Mouse (Mus musculus): ENCODE measurements at regions not wholly inside any gene's neighbourhood (a gene's known extent, or its start where the extent isn't known, plus 50 kb on each side); places are given as distances from the start of the nearest gene placed in this dataset.

- Histone ChIP-seq H3K4me2 (peak overlapping the region; percentile 61), H3K9ac (no peak overlapping the region), H3K9me3 (no peaks in the 10 kb centered on the region), H3K4me3 (peak overlapping the region; percentile 30; the same call in 1 of the 2 replicates), H3K36me3 (no peaks in the 10 kb centered on the region), H3K27ac (replicated peaks) (peak overlapping the region; percentile 86), H3K27me3 (replicated peaks) (no peaks in the 10 kb centered on the region), H3K4me1 (peaks cover 44% of the 10 kb centered on the region)
- no peak for ATAC-seq (ENCODE audit: extremely low read depth, insufficient number of reproducible peaks, low FRiP score, low TSS enrichment)
- 59% methylated on average over 6 of the region's 6 CpGs for WGBS
Measured at GRCm38 (mm10) chr7:90030486-90031250, 49.9 kb upstream of the Eed start.

DNA sequence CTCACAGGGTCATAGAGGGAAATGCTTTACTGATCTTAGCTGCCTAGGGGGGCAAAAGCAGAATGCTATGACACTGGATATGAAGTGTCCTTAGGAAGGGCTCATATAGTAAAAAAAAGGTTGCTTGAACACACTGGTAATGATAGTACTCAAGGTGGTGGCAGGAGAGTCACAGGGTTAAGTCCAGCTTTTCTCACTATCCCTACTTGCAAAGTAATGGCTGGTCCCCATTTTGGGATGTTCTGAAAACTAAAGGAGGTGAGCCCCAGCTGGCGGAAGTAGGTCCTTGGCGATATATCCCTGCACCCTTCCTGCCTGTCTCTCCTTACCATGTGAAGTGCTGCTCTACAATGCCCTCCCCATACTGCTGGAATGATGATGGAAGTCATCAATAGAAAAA lies 52.3 kb upstream of the Eed start:
- H3K9ac ChIP-seq: no peak overlapping the region
- no peaks in the 10 kb centered on the region for H3K36me3 ChIP-seq
- peaks cover 45% of the 10 kb centered on the region for H3K4me1 ChIP-seq
- ATAC-seq (ENCODE audit: extremely low read depth, insufficient number of reproducible peaks, low FRiP score, low TSS enrichment): no peak
- H3K4me2 ChIP-seq: no peak overlapping the region
- 88% methylated on average over 2 of the region's 2 CpGs for WGBS
- H3K27ac ChIP-seq (replicated peaks): peak overlapping the region; percentile 63
- no peaks in the 10 kb centered on the region for H3K9me3 ChIP-seq
- no peaks in the 10 kb centered on the region for H3K27me3 ChIP-seq (replicated peaks)
- no peak overlapping the region for H3K4me3 ChIP-seq

DNA sequence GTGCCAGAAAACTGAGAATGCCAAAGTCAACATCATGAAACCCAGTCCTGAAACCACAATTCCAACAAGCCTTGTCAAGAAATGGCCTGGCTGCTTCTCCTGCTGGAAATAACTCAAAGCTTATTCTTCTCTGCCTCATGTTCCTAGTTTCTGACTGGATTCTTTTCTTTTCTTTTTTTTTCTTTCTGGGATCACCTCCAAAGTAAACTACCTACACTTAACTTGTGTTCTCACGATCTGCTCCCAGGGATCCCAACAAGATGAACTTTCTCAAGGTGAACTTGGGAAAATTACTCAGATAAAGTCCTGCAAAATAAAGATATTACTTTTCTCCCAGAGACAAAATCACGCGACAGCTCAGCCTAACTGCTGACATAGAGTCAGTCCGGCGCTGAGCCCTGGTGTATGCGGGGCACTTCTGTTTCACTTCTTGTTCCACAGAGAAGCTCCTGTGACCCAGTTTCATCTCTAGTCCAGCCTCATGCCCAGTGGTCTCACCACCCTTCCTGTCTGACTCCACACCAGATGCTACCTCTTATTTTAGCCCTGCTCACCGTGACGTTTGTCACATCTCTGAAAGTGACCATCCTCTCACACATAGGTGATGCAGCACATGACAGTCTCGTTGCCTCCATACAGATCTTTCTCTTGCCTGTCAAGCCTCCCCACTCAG lies 53.0 kb upstream of the Eed start:
- Histone ChIP-seq H3K27ac (replicated peaks) (peak overlapping the region; percentile 63), H3K4me1 (peaks cover 42% of the 10 kb centered on the region), H3K4me2 (no peak overlapping the region), H3K27me3 (replicated peaks) (no peaks in the 10 kb centered on the region), H3K4me3 (no peak overlapping the region), H3K36me3 (no peaks in the 10 kb centered on the region), H3K9ac (no peak overlapping the region), H3K9me3 (no peaks in the 10 kb centered on the region)
- WGBS: 60% methylated on average over 9 of the region's 9 CpGs
- no peak for ATAC-seq (ENCODE audit: extremely low read depth, insufficient number of reproducible peaks, low FRiP score, low TSS enrichment)

DNA sequence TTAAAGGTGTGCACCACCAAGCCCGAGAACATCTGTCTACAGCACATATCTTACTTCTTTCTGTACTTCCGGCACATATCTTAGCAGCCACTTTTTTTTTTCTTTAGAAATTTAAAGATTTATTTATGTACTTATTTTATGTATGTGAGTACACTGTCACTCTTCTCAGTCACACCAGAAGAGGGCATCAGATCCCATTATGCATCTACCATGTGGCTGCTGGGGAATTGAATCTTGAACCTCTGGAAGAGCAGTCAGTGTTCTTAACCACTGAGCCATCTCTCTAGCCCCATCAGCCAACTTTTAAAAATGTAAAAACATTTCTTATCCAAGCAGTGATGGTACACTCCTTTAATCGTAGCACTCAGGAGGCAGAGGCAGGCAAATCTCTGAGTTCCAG lies 53.7 kb upstream of the Eed start:
- Histone ChIP-seq H3K4me1 (peaks cover 35% of the 10 kb centered on the region), H3K27ac (replicated peaks) (peak overlapping the region; percentile 63), H3K9me3 (no peaks in the 10 kb centered on the region), H3K4me3 (no peak overlapping the region), H3K9ac (no peak overlapping the region), H3K36me3 (no peaks in the 10 kb centered on the region), H3K4me2 (no peak overlapping the region), H3K27me3 (replicated peaks) (no peaks in the 10 kb centered on the region)
- WGBS: 83% methylated on average over 3 of the region's 3 CpGs
- ATAC-seq (ENCODE audit: extremely low read depth, insufficient number of reproducible peaks, low FRiP score, low TSS enrichment): no peak

DNA sequence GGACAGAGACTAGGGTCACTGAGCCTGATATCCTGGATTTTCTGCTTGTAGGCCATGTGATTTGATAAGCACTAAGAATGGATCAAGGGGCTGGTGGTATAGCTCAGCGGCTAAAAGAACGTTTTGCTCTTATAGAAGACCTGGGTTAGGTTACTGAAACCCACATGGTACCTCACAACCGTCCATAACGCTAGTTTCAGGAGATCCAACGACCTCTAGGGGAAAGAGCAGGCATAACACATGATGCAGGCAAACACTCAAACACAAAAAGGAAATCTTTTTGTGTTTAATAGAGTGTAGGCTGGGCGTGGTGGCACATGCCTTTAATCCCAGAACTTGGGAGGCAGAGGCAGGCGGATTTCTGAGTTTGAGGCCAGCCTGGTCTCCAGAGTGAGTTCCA lies 54.6 kb upstream of the Eed start:
- Histone ChIP-seq H3K36me3 (no peaks in the 10 kb centered on the region), H3K27ac (replicated peaks) (no peak overlapping the region), H3K9ac (no peak overlapping the region), H3K9me3 (no peaks in the 10 kb centered on the region), H3K27me3 (replicated peaks) (no peaks in the 10 kb centered on the region), H3K4me2 (no peak overlapping the region), H3K4me3 (no peak overlapping the region), H3K4me1 (peaks cover 28% of the 10 kb centered on the region)
- no peak for ATAC-seq (ENCODE audit: extremely low read depth, insufficient number of reproducible peaks, low FRiP score, low TSS enrichment)
- 71% methylated on average over 7 of the region's 7 CpGs for WGBS

GRCm38 (mm10) chr7:90037736-90038135 lies 57.0 kb upstream of the Eed start:
- H3K27me3 ChIP-seq (replicated peaks): no peaks in the 10 kb centered on the region
- no peaks in the 10 kb centered on the region for H3K36me3 ChIP-seq
- no peak overlapping the region for H3K9ac ChIP-seq
- H3K4me1 ChIP-seq: peaks cover 38% of the 10 kb centered on the region
- WGBS: 91% methylated on average over 4 of the region's 4 CpGs
- no peak overlapping the region for H3K4me2 ChIP-seq
- no peaks in the 10 kb centered on the region for H3K9me3 ChIP-seq
- H3K27ac ChIP-seq (replicated peaks): no peak overlapping the region
- ATAC-seq (ENCODE audit: extremely low read depth, insufficient number of reproducible peaks, low FRiP score, low TSS enrichment): no peak
- no peak overlapping the region for H3K4me3 ChIP-seq

DNA sequence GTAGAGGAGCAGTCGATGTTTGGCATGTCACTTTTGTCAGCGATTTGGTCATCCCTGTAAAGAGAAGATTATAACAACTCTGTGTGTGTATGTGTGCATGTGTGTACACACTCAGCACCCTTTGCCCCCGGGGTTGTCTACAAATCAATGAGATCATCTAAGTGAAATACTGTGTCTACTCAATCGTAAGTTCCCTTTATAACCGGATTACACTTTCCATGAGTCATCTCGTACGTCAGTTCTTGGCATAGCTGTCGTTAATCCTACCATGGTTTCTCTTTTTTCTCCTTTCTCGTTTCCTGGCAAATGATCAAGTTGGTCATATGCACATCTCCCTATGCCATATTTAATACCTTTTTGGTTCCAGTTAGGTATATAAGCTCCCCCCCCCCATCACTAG lies 58.7 kb upstream of the Eed start:
- H3K4me3 ChIP-seq: no peak overlapping the region
- H3K9ac ChIP-seq: no peak overlapping the region
- no peaks in the 10 kb centered on the region for H3K36me3 ChIP-seq
- peaks cover 26% of the 10 kb centered on the region for H3K4me1 ChIP-seq
- no peak for ATAC-seq (ENCODE audit: extremely low read depth, insufficient number of reproducible peaks, low FRiP score, low TSS enrichment)
- 74% methylated on average over 9 of the region's 9 CpGs for WGBS
- no peaks in the 10 kb centered on the region for H3K9me3 ChIP-seq
- H3K27me3 ChIP-seq (replicated peaks): no peaks in the 10 kb centered on the region
- H3K27ac ChIP-seq (replicated peaks): no peak overlapping the region
- H3K4me2 ChIP-seq: no peak overlapping the region

- peaks cover 26% of the 10 kb centered on the region for H3K4me1 ChIP-seq
- H3K27me3 ChIP-seq (replicated peaks): no peaks in the 10 kb centered on the region
- no peaks in the 10 kb centered on the region for H3K9me3 ChIP-seq
- 47% methylated on average over 11 of the region's 11 CpGs for WGBS
- H3K27ac ChIP-seq (replicated peaks): peak overlapping the region; percentile 53
- H3K36me3 ChIP-seq: no peaks in the 10 kb centered on the region
- no peak overlapping the region for H3K9ac ChIP-seq
- H3K4me2 ChIP-seq: no peak overlapping the region
- no peak for ATAC-seq (ENCODE audit: extremely low read depth, insufficient number of reproducible peaks, low FRiP score, low TSS enrichment)
- no peak overlapping the region for H3K4me3 ChIP-seq
Measured at GRCm38 (mm10) chr7:90040581-90041340, 60.0 kb upstream of the Eed start.

DNA sequence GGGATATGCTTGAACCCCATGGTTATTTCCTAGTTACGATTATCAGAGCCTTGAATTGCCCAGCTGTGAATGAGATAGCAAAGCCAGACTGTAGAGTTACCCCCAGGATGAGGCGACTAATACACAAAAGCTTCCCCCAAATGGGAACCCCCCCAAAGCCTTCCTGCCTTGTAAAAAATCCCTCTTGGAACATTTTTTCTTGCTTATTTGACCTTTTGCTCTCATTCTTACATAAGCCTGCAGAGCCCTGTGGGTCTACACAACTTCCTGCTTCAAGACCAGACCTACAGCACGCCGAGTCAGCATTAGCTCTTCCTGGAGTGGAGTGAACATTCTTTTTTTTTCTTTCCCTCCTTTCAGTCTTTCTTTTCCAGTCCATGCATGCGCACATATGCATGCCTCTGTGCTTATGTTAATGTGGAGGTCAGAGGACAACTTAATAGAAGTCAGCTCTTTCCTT lies 60.8 kb upstream of the Eed start:
- Histone ChIP-seq H3K9ac (no peak overlapping the region), H3K9me3 (no peaks in the 10 kb centered on the region), H3K36me3 (no peaks in the 10 kb centered on the region), H3K4me2 (no peak overlapping the region), H3K4me1 (peaks cover 26% of the 10 kb centered on the region), H3K4me3 (no peak overlapping the region), H3K27ac (replicated peaks) (peak overlapping the region; percentile 53), H3K27me3 (replicated peaks) (no peaks in the 10 kb centered on the region)
- WGBS: 44% methylated on average over 5 of the region's 5 CpGs
- no peak for ATAC-seq (ENCODE audit: extremely low read depth, insufficient number of reproducible peaks, low FRiP score, low TSS enrichment)

DNA sequence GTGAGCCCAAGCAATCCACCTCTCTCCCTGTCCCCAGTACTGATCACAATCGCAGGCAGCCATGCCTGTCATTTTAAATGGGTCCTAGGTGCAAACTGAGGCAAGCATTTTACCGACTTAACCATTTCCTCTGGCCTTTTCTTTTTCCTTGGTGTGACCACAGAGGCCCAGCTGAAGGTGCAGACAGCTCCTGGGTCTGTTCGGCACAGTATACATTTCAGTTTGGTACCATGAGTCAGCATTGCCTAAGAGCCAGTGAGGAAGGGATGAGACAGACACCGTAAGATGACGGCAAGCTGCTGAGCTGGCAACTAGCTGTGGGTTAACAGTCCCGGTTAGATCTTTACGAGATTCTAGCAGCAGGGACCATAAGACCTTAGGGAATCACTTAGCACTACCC lies 61.6 kb upstream of the Eed start:
- Histone ChIP-seq H3K4me2 (no peak overlapping the region), H3K9ac (no peak overlapping the region), H3K9me3 (no peaks in the 10 kb centered on the region), H3K4me3 (no peak overlapping the region), H3K27me3 (replicated peaks) (no peaks in the 10 kb centered on the region), H3K36me3 (no peaks in the 10 kb centered on the region), H3K27ac (replicated peaks) (no peak overlapping the region), H3K4me1 (peaks cover 27% of the 10 kb centered on the region)
- WGBS: 67% methylated on average over 7 of the region's 7 CpGs
- no peak for ATAC-seq (ENCODE audit: extremely low read depth, insufficient number of reproducible peaks, low FRiP score, low TSS enrichment)

DNA sequence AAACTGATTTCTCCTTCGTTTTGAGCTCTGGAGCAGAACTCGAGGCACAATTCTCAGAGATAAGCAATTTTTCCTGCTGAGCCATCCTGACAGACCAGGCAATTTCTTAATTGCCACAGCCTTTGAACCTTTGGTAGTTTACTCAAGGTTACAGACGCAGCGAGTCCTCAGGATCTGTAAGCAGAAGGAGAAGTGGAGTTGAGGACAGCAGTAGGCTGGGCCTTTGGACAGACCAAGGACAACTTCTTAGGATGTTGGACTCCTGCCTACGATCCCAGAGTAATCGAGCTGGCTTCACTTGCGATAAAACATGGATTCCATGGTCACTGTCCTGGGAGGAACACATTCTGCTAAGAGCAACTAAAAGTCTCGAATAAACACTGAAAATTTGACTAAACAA lies 62.7 kb upstream of the Eed start:
- 79% methylated on average over 8 of the region's 8 CpGs for WGBS
- Histone ChIP-seq H3K9ac (no peak overlapping the region), H3K27ac (replicated peaks) (no peak overlapping the region), H3K9me3 (no peaks in the 10 kb centered on the region), H3K36me3 (no peaks in the 10 kb centered on the region), H3K4me2 (no peak overlapping the region), H3K27me3 (replicated peaks) (no peaks in the 10 kb centered on the region), H3K4me1 (peaks cover 29% of the 10 kb centered on the region), H3K4me3 (no peak overlapping the region)
- ATAC-seq (ENCODE audit: extremely low read depth, insufficient number of reproducible peaks, low FRiP score, low TSS enrichment): no peak
